Mouse (Mus musculus): ENCODE measurements around the gene Iqschfp. TPM values are rescaled to one million over a fixed set of nuclear protein-coding genes. Genes with fewer than 3 reads are reported as not detected.

Iqschfp gene
- polyA plus RNA-seq, 1 experiment from 2014 or later: not detected

DNA sequence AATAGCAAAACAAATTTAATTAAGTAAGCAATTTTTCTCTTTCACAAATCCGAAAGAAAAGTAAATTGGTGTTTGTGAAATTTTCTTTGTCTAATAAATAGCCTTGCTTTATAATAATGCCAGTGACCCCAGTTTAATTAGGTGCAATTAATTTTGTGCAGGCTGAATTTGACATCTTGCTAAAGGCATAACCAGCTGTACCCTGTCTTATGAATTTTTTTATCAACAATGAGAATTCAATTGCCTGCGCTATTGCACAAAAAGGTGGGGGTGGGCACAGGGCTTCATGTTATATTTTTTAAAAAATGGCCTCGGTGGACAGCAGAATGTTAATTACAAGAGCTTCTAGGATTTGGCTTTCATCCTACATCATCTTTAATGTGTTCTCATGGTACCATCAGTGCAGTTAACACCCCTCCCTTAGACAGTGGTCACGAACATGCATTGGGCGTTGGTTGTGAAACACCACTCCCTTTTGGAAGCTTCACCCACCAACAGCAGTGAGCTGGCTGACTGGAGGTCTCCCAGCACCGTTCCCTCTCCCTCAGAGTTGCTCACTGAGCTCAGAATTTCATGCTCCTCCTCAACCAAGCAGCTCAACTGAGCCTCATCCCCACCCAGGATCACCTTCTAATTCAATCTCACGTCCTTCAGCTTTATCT, 714.0 kb downstream of the Iqschfp start:
- DNase-seq (ENCODE audit: low spot score) (peak; percentile 48), ATAC-seq (peak; percentile 66)
- H3K4me1 ChIP-seq (ENCODE audit: insufficient read depth, low read depth, low read length): no peaks in the 10 kb centered on the region; the same call in 1 of the 2 replicates
- peak; percentile 22; the same call in 1 of the 2 replicates for TF ChIP-seq EP300 (IDR thresholded peaks at IDR 0.05)
- no peak for TF ChIP-seq CTCF (IDR thresholded peaks at IDR 0.05)
- no peak overlapping the region for H3K27ac ChIP-seq (ENCODE audit: low read length)
- no peaks in the 10 kb centered on the region for H3K27me3 ChIP-seq (replicated peaks; ENCODE audit: insufficient read depth, low read length)
- no peak overlapping the region for H3K9ac ChIP-seq (replicated peaks; ENCODE audit: low read depth)
- no peaks in the 10 kb centered on the region for H3K36me3 ChIP-seq (ENCODE audit: insufficient read depth, low read length)
- H3K9me3 ChIP-seq (ENCODE audit: low read length): no peaks in the 10 kb centered on the region
- H3K4me3 ChIP-seq (ENCODE audit: low read depth, low read length): no peak overlapping the region
- H3K4me2 ChIP-seq (replicated peaks; ENCODE audit: low read depth, low read length): no peak overlapping the region
- WGBS: 62% methylated on average over 7 of the region's 7 CpGs

DNA sequence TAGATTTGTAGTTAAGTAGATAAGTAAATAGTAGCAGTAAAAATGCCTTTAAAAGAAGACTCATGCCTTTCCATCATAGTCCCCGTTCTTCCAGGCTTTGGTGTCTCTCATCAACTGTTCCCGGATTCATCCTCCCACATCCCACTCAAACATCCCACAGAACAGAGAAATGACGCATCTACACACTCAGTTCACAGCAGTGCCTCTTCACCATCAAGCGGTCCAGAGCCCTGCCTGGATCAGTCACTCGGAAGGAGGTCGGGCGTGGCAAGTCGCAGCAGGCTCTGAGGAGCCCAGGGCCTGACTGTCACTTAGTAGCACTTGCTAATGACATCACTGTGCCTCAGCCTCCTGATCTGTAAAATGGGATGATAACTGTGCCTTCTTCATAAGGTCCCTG, 714.7 kb downstream of the Iqschfp start:
- no peak for DNase-seq (ENCODE audit: low spot score)
- no peak for TF ChIP-seq CTCF (IDR thresholded peaks at IDR 0.05)
- TF ChIP-seq EP300 (IDR thresholded peaks at IDR 0.05): no peak
- no peak for ATAC-seq
- Histone ChIP-seq H3K9me3 (ENCODE audit: low read length) (no peaks in the 10 kb centered on the region), H3K36me3 (ENCODE audit: insufficient read depth, low read length) (no peaks in the 10 kb centered on the region), H3K27me3 (replicated peaks; ENCODE audit: insufficient read depth, low read length) (no peaks in the 10 kb centered on the region), H3K9ac (replicated peaks; ENCODE audit: low read depth) (no peak overlapping the region), H3K4me3 (ENCODE audit: low read depth, low read length) (no peak overlapping the region), H3K27ac (ENCODE audit: low read length) (no peak overlapping the region), H3K4me2 (replicated peaks; ENCODE audit: low read depth, low read length) (no peak overlapping the region), H3K4me1 (ENCODE audit: insufficient read depth, low read depth, low read length) (no peaks in the 10 kb centered on the region; the same call in 1 of the 2 replicates)
- 93% methylated on average over 8 of the region's 8 CpGs for WGBS

- ATAC-seq (no peak), DNase-seq (ENCODE audit: low spot score) (no peak)
- no peak for TF ChIP-seq CTCF (IDR thresholded peaks at IDR 0.05)
- no peak for TF ChIP-seq EP300 (IDR thresholded peaks at IDR 0.05)
- Histone ChIP-seq H3K9ac (replicated peaks; ENCODE audit: low read depth) (no peak overlapping the region), H3K9me3 (ENCODE audit: low read length) (no peaks in the 10 kb centered on the region), H3K27ac (ENCODE audit: low read length) (no peak overlapping the region), H3K36me3 (ENCODE audit: insufficient read depth, low read length) (no peaks in the 10 kb centered on the region), H3K4me3 (ENCODE audit: low read depth, low read length) (no peak overlapping the region), H3K4me1 (ENCODE audit: insufficient read depth, low read depth, low read length) (no peaks in the 10 kb centered on the region; the same call in 1 of the 2 replicates), H3K4me2 (replicated peaks; ENCODE audit: low read depth, low read length) (no peak overlapping the region), H3K27me3 (replicated peaks; ENCODE audit: insufficient read depth, low read length) (no peaks in the 10 kb centered on the region)
- 86% methylated on average over 8 of the region's 8 CpGs for WGBS
These were observed 715.3 kb downstream of the Iqschfp start for GRCm38 (mm10) chr3:68607336-68607735.

- Histone ChIP-seq H3K27me3 (replicated peaks; ENCODE audit: insufficient read depth, low read length) (no peaks in the 10 kb centered on the region), H3K36me3 (ENCODE audit: insufficient read depth, low read length) (no peaks in the 10 kb centered on the region), H3K9ac (replicated peaks; ENCODE audit: low read depth) (no peak overlapping the region), H3K9me3 (ENCODE audit: low read length) (no peaks in the 10 kb centered on the region), H3K4me1 (ENCODE audit: insufficient read depth, low read depth, low read length) (no peaks in the 10 kb centered on the region; the same call in 1 of the 2 replicates), H3K4me3 (ENCODE audit: low read depth, low read length) (no peak overlapping the region), H3K4me2 (replicated peaks; ENCODE audit: low read depth, low read length) (no peak overlapping the region), H3K27ac (ENCODE audit: low read length) (no peak overlapping the region)
- 83% methylated on average over 19 of the region's 19 CpGs for WGBS
- ATAC-seq: 0 out of 2 replicates have a peak, but pooled peaks have one; percentile 37
- DNase-seq (ENCODE audit: low spot score): no peak
- TF ChIP-seq CTCF (IDR thresholded peaks at IDR 0.05) (no peak), EP300 (IDR thresholded peaks at IDR 0.05) (no peak)
These were observed 716.9 kb downstream of the Iqschfp start for GRCm38 (mm10) chr3:68608848-68609497.

DNA sequence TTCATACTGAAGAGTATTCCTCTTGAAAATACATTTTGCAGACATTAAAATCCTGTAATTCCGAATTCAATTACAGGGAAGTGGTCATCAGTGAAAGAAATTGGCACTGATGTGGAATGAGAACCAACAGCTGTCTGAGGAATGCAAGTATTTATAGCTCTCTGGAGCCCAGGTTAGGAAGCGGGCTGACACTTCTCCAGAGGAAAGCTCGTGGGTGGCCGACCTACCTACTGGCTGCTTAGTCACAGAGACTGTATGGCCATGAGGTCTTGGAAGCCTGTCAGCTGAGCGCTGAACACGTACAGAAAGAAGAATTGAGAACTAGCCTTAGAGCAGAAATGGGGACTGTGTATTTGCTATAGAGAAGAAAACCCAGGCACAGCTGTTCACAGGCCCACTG, 718.0 kb downstream of the Iqschfp start:
- no peak overlapping the region for H3K4me2 ChIP-seq (replicated peaks; ENCODE audit: low read depth, low read length)
- TF ChIP-seq EP300 (IDR thresholded peaks at IDR 0.05) (no peak), CTCF (IDR thresholded peaks at IDR 0.05) (no peak)
- H3K4me3 ChIP-seq (ENCODE audit: low read depth, low read length): no peak overlapping the region
- H3K4me1 ChIP-seq (ENCODE audit: insufficient read depth, low read depth, low read length): no peaks in the 10 kb centered on the region; the same call in 1 of the 2 replicates
- no peaks in the 10 kb centered on the region for H3K36me3 ChIP-seq (ENCODE audit: insufficient read depth, low read length)
- no peak overlapping the region for H3K27ac ChIP-seq (ENCODE audit: low read length)
- DNase-seq (ENCODE audit: low spot score): no peak
- ATAC-seq: no peak
- no peaks in the 10 kb centered on the region for H3K27me3 ChIP-seq (replicated peaks; ENCODE audit: insufficient read depth, low read length)
- no peaks in the 10 kb centered on the region for H3K9me3 ChIP-seq (ENCODE audit: low read length)
- 51% methylated on average over 6 of the region's 6 CpGs for WGBS
- no peak overlapping the region for H3K9ac ChIP-seq (replicated peaks; ENCODE audit: low read depth)

DNA sequence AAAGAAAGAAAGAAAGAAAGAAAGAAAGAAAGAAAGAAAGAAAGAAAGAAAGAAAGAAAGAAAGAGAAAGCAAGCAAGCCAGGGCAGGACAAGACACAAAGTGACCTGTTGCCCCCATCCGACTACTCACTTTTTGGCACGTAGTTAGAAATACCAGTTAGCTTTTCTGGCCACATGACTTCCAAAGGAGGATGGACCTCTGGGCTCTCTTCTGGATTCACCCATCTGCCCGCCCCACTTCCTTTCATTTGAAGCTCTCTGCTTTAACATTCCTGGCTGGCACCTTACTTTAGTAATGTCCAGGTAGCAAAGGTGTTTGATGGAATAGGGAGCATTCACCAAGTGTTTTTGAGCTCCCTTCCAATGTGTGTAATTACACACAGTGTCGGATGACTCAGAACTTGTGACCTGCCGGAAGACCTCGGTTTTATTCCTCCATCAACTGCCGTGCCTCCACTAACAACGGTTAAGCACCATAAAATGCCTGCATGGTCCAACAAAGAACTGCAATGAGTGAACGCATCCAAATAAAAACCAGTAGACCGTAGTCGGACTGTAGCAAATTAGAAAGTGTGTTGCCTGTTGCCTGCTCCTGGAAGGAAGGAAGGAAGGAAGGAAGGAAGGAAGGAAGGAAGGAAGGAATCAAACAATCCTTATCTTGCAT, 718.7 kb downstream of the Iqschfp start:
- DNase-seq (ENCODE audit: low spot score) (no peak), ATAC-seq (no peak)
- H3K4me1 ChIP-seq (ENCODE audit: insufficient read depth, low read depth, low read length): no peaks in the 10 kb centered on the region; the same call in 1 of the 2 replicates
- no peak overlapping the region for H3K4me3 ChIP-seq (ENCODE audit: low read depth, low read length)
- H3K9me3 ChIP-seq (ENCODE audit: low read length): no peaks in the 10 kb centered on the region
- no peak overlapping the region for H3K4me2 ChIP-seq (replicated peaks; ENCODE audit: low read depth, low read length)
- H3K27me3 ChIP-seq (replicated peaks; ENCODE audit: insufficient read depth, low read length): no peaks in the 10 kb centered on the region
- H3K9ac ChIP-seq (replicated peaks; ENCODE audit: low read depth): no peak overlapping the region
- H3K27ac ChIP-seq (ENCODE audit: low read length): no peak overlapping the region
- no peak for TF ChIP-seq CTCF (IDR thresholded peaks at IDR 0.05)
- TF ChIP-seq EP300 (IDR thresholded peaks at IDR 0.05): no peak
- whole genome bisulfite sequencing: 86% methylated on average over 11 of the region's 11 CpGs
- no peaks in the 10 kb centered on the region for H3K36me3 ChIP-seq (ENCODE audit: insufficient read depth, low read length)

Data from lung, postnatal 0 days (tissue).